Comparison of ENCODE assay signal across 8 mouse cellular contexts in genomic region chr12:85686466-85687216, GRCm38 (mm10). TPM values are rescaled to one million over a fixed set of nuclear protein-coding genes. Genes with fewer than 3 reads are reported as not detected.
A peak's percentile ranks its signal among the peaks of the same experiment; 100 is the strongest.
DNase-seq lines count a peak whose midpoint lies in the region; ATAC-seq and TF ChIP-seq lines count a peak whose summit lies in the region.

Gene Batf (plus strand): TSS chr12:85686669.

- H3K27ac ChIP-seq in neural tube, embryonic 12.5 days, result no peak within 1 kb of the TSS
- no peak within 1 kb of the TSS for H3K27ac ChIP-seq in heart, postnatal 0 days (ENCODE audit: low read depth)
- 0 out of 2 replicates have a peak within 1 kb of the TSS, but pooled peaks have one; percentile 35 for H3K27ac ChIP-seq in liver, postnatal 0 days (ENCODE audit: low read depth)
- no peak within 1 kb of the TSS for H3K27ac ChIP-seq in forebrain, embryonic 12.5 days

- no peaks in the 10 kb centered on the region for H3K36me3 ChIP-seq in neural tube, embryonic 12.5 days
- H3K36me3 ChIP-seq in heart, postnatal 0 days (replicated peaks; ENCODE audit: control insufficient read depth, insufficient read depth, low read length), result no peaks in the 10 kb centered on the region
- H3K36me3 ChIP-seq in liver, postnatal 0 days (replicated peaks; ENCODE audit: insufficient read depth, low read length), result no peaks in the 10 kb centered on the region; the same call in 1 of the 2 replicates
- no peaks in the 10 kb centered on the region for H3K36me3 ChIP-seq in forebrain, embryonic 12.5 days (replicated peaks)

- peak within 1 kb of the TSS; percentile 18; the same call in 1 of the 2 replicates for H3K4me2 ChIP-seq in neural tube, embryonic 12.5 days (replicated peaks)
- H3K4me2 ChIP-seq in heart, postnatal 0 days (ENCODE audit: low read depth, low read length), result peak within 1 kb of the TSS; percentile 57
- peak within 1 kb of the TSS; percentile 72 for H3K4me2 ChIP-seq in liver, postnatal 0 days (ENCODE audit: low read depth, low read length)
- H3K4me2 ChIP-seq in forebrain, embryonic 12.5 days, result no peak within 1 kb of the TSS

- intact Hi-C loops in left cerebral cortex, postnatal 25 days (cut with DNase I), result no loop called here

- WGBS in neural tube, embryonic 12.5 days, result 50% methylated on average over 22 of the region's 22 CpGs
- WGBS in heart, postnatal 0 days, result 31% methylated on average over 22 of the region's 22 CpGs
- WGBS in liver, postnatal 0 days (ENCODE audit: insufficient replicate concordance), result 5% methylated on average over 22 of the region's 22 CpGs
- WGBS in forebrain, embryonic 12.5 days, result 46% methylated on average over 22 of the region's 22 CpGs

- no peak within 1 kb of the TSS for H3K4me3 ChIP-seq in neural tube, embryonic 12.5 days
- peak within 1 kb of the TSS; percentile 21 for H3K4me3 ChIP-seq in heart, postnatal 0 days (ENCODE audit: low read depth, low read length)
- H3K4me3 ChIP-seq in liver, postnatal 0 days (ENCODE audit: low read depth, low read length), result peak within 1 kb of the TSS; percentile 46
- no peak within 1 kb of the TSS for H3K4me3 ChIP-seq in forebrain, embryonic 12.5 days (replicated peaks)

- H3K4me1 ChIP-seq in neural tube, embryonic 12.5 days, result no peaks in the 10 kb centered on the region
- H3K4me1 ChIP-seq in heart, postnatal 0 days (ENCODE audit: control insufficient read depth, insufficient read depth), result peaks cover 6% of the 10 kb centered on the region; the same call in 1 of the 2 replicates
- H3K4me1 ChIP-seq in liver, postnatal 0 days (ENCODE audit: insufficient read depth), result no peaks in the 10 kb centered on the region; the same call in 1 of the 2 replicates
- no peaks in the 10 kb centered on the region for H3K4me1 ChIP-seq in forebrain, embryonic 12.5 days

- no peak for DNase-seq in neural tube, embryonic 10.5 days (ENCODE audit: extremely low spot score, low spot score)
- no peak for DNase-seq in heart, postnatal 0 days (ENCODE audit: low spot score)
- peak; percentile 24 for DNase-seq in liver, postnatal 0 days
- DNase-seq in spleen, postnatal 4 days (ENCODE audit: low spot score in 2 of 2), result peak; percentile 34 to 75
- DNase-seq in left cerebral cortex, postnatal 25 days (ENCODE audit: low spot score in 2 of 2), result no peak
- DNase-seq in right cerebral cortex, adult 18-20 months, result no peak

- H3K9ac ChIP-seq in neural tube, embryonic 12.5 days, result no peak within 1 kb of the TSS
- 0 out of 2 replicates have a peak within 1 kb of the TSS, but pooled peaks have one; percentile 45 for H3K9ac ChIP-seq in heart, postnatal 0 days (replicated peaks; ENCODE audit: low read depth, low read length)
- peak within 1 kb of the TSS; percentile 49 for H3K9ac ChIP-seq in liver, postnatal 0 days (replicated peaks)
- no peak within 1 kb of the TSS for H3K9ac ChIP-seq in forebrain, embryonic 12.5 days

- H3K9me3 ChIP-seq in neural tube, embryonic 12.5 days, result no peaks in the 10 kb centered on the region
- no peaks in the 10 kb centered on the region for H3K9me3 ChIP-seq in heart, postnatal 0 days (replicated peaks; ENCODE audit: control insufficient read depth, low read length)
- H3K9me3 ChIP-seq in liver, postnatal 0 days (ENCODE audit: low read length), result no peaks in the 10 kb centered on the region
- H3K9me3 ChIP-seq in forebrain, embryonic 12.5 days, result no peaks in the 10 kb centered on the region

- no peaks in the 10 kb centered on the region for H3K27me3 ChIP-seq in neural tube, embryonic 12.5 days (replicated peaks)
- no peaks in the 10 kb centered on the region for H3K27me3 ChIP-seq in heart, postnatal 0 days (ENCODE audit: control insufficient read depth, insufficient read depth, low read length)
- H3K27me3 ChIP-seq in liver, postnatal 0 days (ENCODE audit: insufficient read depth, low read length), result no peaks in the 10 kb centered on the region
- H3K27me3 ChIP-seq in forebrain, embryonic 12.5 days, result 0 out of 2 replicates have a peak, but pooled peaks cover 3% of the 10 kb centered on the region

- TF ChIP-seq EP300 in heart, postnatal 0 days (IDR thresholded peaks at IDR 0.05; ENCODE audit: low read depth), result no peak
- TF ChIP-seq EP300 in liver, postnatal 0 days (IDR thresholded peaks at IDR 0.05; ENCODE audit: low read depth), result no peak

- no peak for ATAC-seq in neural tube, embryonic 12.5 days (ENCODE audit: low FRiP score, low read depth)
- ATAC-seq in heart, postnatal 0 days (ENCODE audit: insufficient read depth, low read depth), result no peak
- peak; percentile 47; the same call in 1 of the 2 replicates for ATAC-seq in liver, postnatal 0 days
- no peak for ATAC-seq in forebrain, embryonic 12.5 days (ENCODE audit: low FRiP score)

- TF ChIP-seq CTCF in heart, postnatal 0 days (IDR thresholded peaks at IDR 0.05; ENCODE audit: low read depth), result no peak
- no peak for TF ChIP-seq CTCF in liver, postnatal 0 days (IDR thresholded peaks at IDR 0.05; ENCODE audit: low read depth)

RNA-seq across cellular contexts. Expression of gene Batf, which starts in this region (rescaled TPM):
- 0.86 and 0.95 TPM in 2 replicates for polyA plus RNA-seq in neural tube, embryonic 12.5 days (2016; fragmentation: Nextera tagmentation; extraction: Ambion mirVana)
- total RNA-seq in heart, postnatal 0 days (2014; rRNA removed; ENCODE audit: low replicate concordance), result 1.4 and 3.2 TPM in 2 replicates
- 2.1 and 2.6 TPM in 2 replicates for polyA plus RNA-seq in heart, postnatal 0 days (2015; fragmentation: Nextera tagmentation; extraction: Ambion mirVana)
- 3.3 and 4.2 TPM in 2 replicates for polyA plus RNA-seq in liver, postnatal 0 days (2015; fragmentation: Nextera tagmentation; extraction: Ambion mirVana)
- under 1 TPM; 0.71 to 0.78 TPM for total RNA-seq in left cerebral cortex, postnatal 25 days (2021)
- 0.56 and 1.5 TPM in 2 replicates for polyA plus RNA-seq in forebrain, embryonic 12.5 days (2016; fragmentation: Nextera tagmentation; extraction: Ambion mirVana)

Comparison
In these comparisons a context has a peak if more than half of its experiments do, and no peak if none do; other contexts are left out.
1. H3K4me3 ChIP-seq: peak in heart, postnatal 0 days (single experiment) and liver, postnatal 0 days (single experiment); none in neural tube, embryonic 12.5 days (single experiment) and forebrain, embryonic 12.5 days (single experiment).
2. H3K9ac ChIP-seq: peak in heart, postnatal 0 days (single experiment) and liver, postnatal 0 days (single experiment); none in neural tube, embryonic 12.5 days (single experiment) and forebrain, embryonic 12.5 days (single experiment).
3. DNase-seq: peak in liver, postnatal 0 days (single experiment) and spleen, postnatal 4 days (2 of 2); none in neural tube, embryonic 10.5 days (single experiment), heart, postnatal 0 days (single experiment), left cerebral cortex, postnatal 25 days (0 of 2) and right cerebral cortex, adult 18-20 months (single experiment).